Comparison of ENCODE assay signal across 24 mouse cellular contexts in the genomic region with DNA sequence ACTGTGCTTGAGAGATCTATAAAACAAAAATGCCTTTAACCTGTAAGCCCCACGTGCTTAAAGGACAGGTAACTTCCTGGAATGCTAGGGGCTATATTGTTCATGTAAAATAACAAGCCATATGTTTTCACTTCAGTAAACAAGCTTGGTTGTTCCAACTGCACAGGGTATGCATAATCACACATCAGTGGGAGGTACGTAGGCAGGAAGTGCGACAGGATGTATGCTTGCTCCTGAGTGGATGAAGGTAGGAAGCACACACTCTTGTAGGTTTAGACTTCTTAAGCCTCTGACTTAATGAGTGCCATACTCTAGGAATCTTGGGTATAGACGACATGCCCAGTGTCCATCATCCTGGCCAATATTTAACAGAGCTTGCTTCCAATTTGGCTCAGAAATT.
"Had no signal": no experiment of that assay in that cellular context is flagged by ENCODE, and none has a peak within 500 bp of the region (broad histone marks: within the 10 kb centered on the region; RNA-seq: fewer than 3 reads in every experiment).

No protein-coding gene starts in this region.

- H3K4me3 ChIP-seq: heart, embryonic 10.5 days; heart, embryonic 12.5 days; hindbrain, embryonic 13.5 days; hindbrain, embryonic 15.5 days; kidney, embryonic 15.5 days; left cerebral cortex, adult 2 months; liver, embryonic 13.5 days had no signal

- DNase-seq: forebrain, postnatal 0 days; gastrocnemius, postnatal 14 days; gastrocnemius, postnatal 36 days; heart, adult 18-20 months; heart, postnatal 14 days; heart, postnatal 36 days; kidney, adult 11 months; kidney, adult 2 months; kidney, adult 9 months; kidney, postnatal 14 days; kidney, postnatal 36 days; layer of hippocampus, adult 9-11 months; liver; liver, embryonic 13.5 days had no signal

- H3K9ac ChIP-seq: forebrain, postnatal 0 days; heart, embryonic 12.5 days; hindbrain, embryonic 13.5 days; hindbrain, embryonic 15.5 days; kidney, embryonic 15.5 days; liver, embryonic 13.5 days had no signal

- H3K27me3 ChIP-seq: heart, embryonic 12.5 days; kidney, embryonic 15.5 days; liver, embryonic 13.5 days had no signal

- H3K9me3 ChIP-seq: heart, embryonic 10.5 days; heart, embryonic 12.5 days; hindbrain, embryonic 13.5 days; hindbrain, embryonic 15.5 days; kidney, embryonic 15.5 days; liver, embryonic 13.5 days had no signal

- H3K27ac ChIP-seq: heart, embryonic 10.5 days; hindbrain, embryonic 13.5 days; hindbrain, embryonic 15.5 days; hindbrain, postnatal 0 days; kidney, embryonic 15.5 days; kidney, postnatal 0 days; left cerebral cortex, adult 2 months; liver, embryonic 13.5 days had no signal

- H3K4me1 ChIP-seq: heart, embryonic 10.5 days; heart, embryonic 12.5 days; hindbrain, embryonic 13.5 days; hindbrain, embryonic 15.5 days; kidney, embryonic 15.5 days; liver, embryonic 13.5 days had no signal

- H3K36me3 ChIP-seq: heart, embryonic 10.5 days; heart, embryonic 12.5 days; hindbrain, embryonic 13.5 days; hindbrain, embryonic 15.5 days; kidney, embryonic 15.5 days; liver, embryonic 13.5 days had no signal

- H3K4me2 ChIP-seq: heart, embryonic 12.5 days; hindbrain, embryonic 13.5 days; hindbrain, embryonic 15.5 days; kidney, embryonic 15.5 days; liver, embryonic 11.5 days; liver, embryonic 13.5 days had no signal

- ATAC-seq: forebrain, postnatal 0 days; hindbrain, postnatal 0 days; intestine, embryonic 16.5 days had no signal
